Mouse (Mus musculus) liver, adult 2 months (tissue): ENCODE data around the gene Dlg2. TPM values are rescaled to one million over a fixed set of nuclear protein-coding genes. Genes with fewer than 3 reads are reported as not detected.

Experiments
- DNase-seq: peaks from one replicate; pipeline ENCODE4 v3.0.0-alpha.2; 2011; ENCODE audit warnings: low read depth, low spot score; ENCODE audit errors: extremely low read depth
- H3K27ac ChIP-seq: fragments of 200-500 bp; replicated peaks from 2 replicates; pipeline ENCODE4 v1.5.1; 2012; ENCODE audit warnings: low read depth, mild to moderate bottlenecking, control low read depth, inconsistent platforms, low read length; ENCODE audit not compliant: insufficient read depth
- H3K27me3 ChIP-seq: fragments of 200-500 bp; 2 replicates; pipeline ENCODE4 v1.6.1; 2012; ENCODE audit warnings: mild to moderate bottlenecking, moderate library complexity, low read length, inconsistent platforms; ENCODE audit not compliant: control insufficient read depth, insufficient read depth
- H3K36me3 ChIP-seq: fragments of 200-500 bp; 2 replicates; pipeline ENCODE4 v1.6.1; 2012; ENCODE audit warnings: low read length, inconsistent platforms; ENCODE audit not compliant: control insufficient read depth, insufficient read depth
- H3K4me1 ChIP-seq: fragments of 200-500 bp; 2 replicates; pipeline ENCODE4 v1.6.1; 2011; ENCODE audit warnings: low read length; ENCODE audit not compliant: control insufficient read depth, insufficient read depth
- H3K4me3 ChIP-seq: fragments of 200-500 bp; 2 replicates; pipeline ENCODE4 v1.5.1; 2011; ENCODE audit warnings: low read depth, mild to moderate bottlenecking, control low read depth, low read length, moderate library complexity; ENCODE audit not compliant: insufficient read depth
- H3K79me2 ChIP-seq: fragments of 200-500 bp; 2 replicates; pipeline ENCODE4 v1.6.1; 2012; ENCODE audit warnings: inconsistent platforms, mild to moderate bottlenecking, low read length, moderate library complexity; ENCODE audit not compliant: control insufficient read depth, insufficient read depth
- H3K9ac ChIP-seq: fragments of 200-500 bp; 2 replicates; pipeline ENCODE4 v1.6.1; 2012; ENCODE audit warnings: low read depth, mild to moderate bottlenecking, control low read depth, inconsistent platforms, low read length
- CTCF ChIP-seq: fragments of 200-500 bp; IDR thresholded peaks from 2 replicates; pipeline ENCODE4 v1.5.1; 2011; ENCODE audit warnings: low read depth, low read length, control low read depth
- POLR2A ChIP-seq: fragments of 200-500 bp; IDR thresholded peaks from 2 replicates; pipeline ENCODE4 v1.6.1; 2011; ENCODE audit warnings: low read length, control low read depth; ENCODE audit not compliant: insufficient read depth; ENCODE audit errors: extremely low read depth
- WGBS: fragments of 180-500 bp; shearing (Covaris S2); methylation state at CpG from one replicate; pipeline ENCODE4 v1.1.7; 2018; 5-methylcytosine and 5-hydroxymethylcytosine counted together
- polyA plus RNA-seq: library from polyadenylated mRNA; depleted of rRNA; stranded (reverse); fragments of >200 nt; gene quantifications from 2 replicates; pipeline ENCODE4 v1.2.3, GENCODE M21; 2012
- total RNA-seq: library from RNA; depleted of rRNA; stranded (reverse); fragments of >200 nt; gene quantifications from 2 replicates; pipeline ENCODE4 v1.2.3, GENCODE M21; 2014

Dlg2 gene
- total and polyA plus RNA-seq, 2 experiments, result 0.65 TPM; not detected in 1

GRCm38 (mm10) chr7:90482607-90483006, 6.1 kb downstream of the Dlg2 start:
- 60% methylated on average over 2 of the region's 2 CpGs for WGBS
- H3K4me3 ChIP-seq, result no peak overlapping the region
- H3K36me3 ChIP-seq, result no peaks in the 10 kb centered on the region
- H3K9ac ChIP-seq, result no peak overlapping the region
- peak; percentile 36 for DNase-seq
- H3K27ac ChIP-seq, result no peak overlapping the region
- H3K27me3 ChIP-seq, result no peaks in the 10 kb centered on the region
- H3K79me2 ChIP-seq, result no peaks in the 10 kb centered on the region
- H3K4me1 ChIP-seq, result no peaks in the 10 kb centered on the region
- no peak for TF ChIP-seq CTCF
- TF ChIP-seq POLR2A, result no peak

GRCm38 (mm10) chr7:90508124-90508523, 31.7 kb downstream of the Dlg2 start:
- peak; percentile 10 for DNase-seq
- no peak overlapping the region for H3K4me3 ChIP-seq
- WGBS, result 51% methylated on average over 3 of the region's 3 CpGs
- H3K27ac ChIP-seq, result no peak overlapping the region
- no peaks in the 10 kb centered on the region for H3K79me2 ChIP-seq
- H3K4me1 ChIP-seq, result no peaks in the 10 kb centered on the region
- H3K9ac ChIP-seq, result no peak overlapping the region
- no peaks in the 10 kb centered on the region for H3K27me3 ChIP-seq
- TF ChIP-seq POLR2A, result no peak
- no peak for TF ChIP-seq CTCF
- H3K36me3 ChIP-seq, result no peaks in the 10 kb centered on the region

GRCm38 (mm10) chr7:90512293-90512692, 35.8 kb downstream of the Dlg2 start:
- no peaks in the 10 kb centered on the region for H3K4me1 ChIP-seq
- DNase-seq, result peak; percentile 4

GRCm38 (mm10) chr7:90539481-90540402, 63.3 kb downstream of the Dlg2 start:
- H3K36me3 ChIP-seq, result no peaks in the 10 kb centered on the region
- H3K27me3 ChIP-seq, result no peaks in the 10 kb centered on the region
- no peak for DNase-seq
- H3K4me1 ChIP-seq, result no peaks in the 10 kb centered on the region
- H3K27ac ChIP-seq, result no peak overlapping the region
- H3K4me3 ChIP-seq, result no peak overlapping the region
- no peak for TF ChIP-seq CTCF
- TF ChIP-seq POLR2A, result no peak
- no peak overlapping the region for H3K9ac ChIP-seq
- WGBS, result 78% methylated on average over 9 of the region's 9 CpGs
- no peaks in the 10 kb centered on the region for H3K79me2 ChIP-seq

More at GRCm38 (mm10) chr7:90512293-90512692, 35.8 kb downstream of the Dlg2 start:
- Histone ChIP-seq H3K4me3 (no peak overlapping the region), H3K79me2 (no peaks in the 10 kb centered on the region), H3K27me3 (no peaks in the 10 kb centered on the region), H3K36me3 (no peaks in the 10 kb centered on the region), H3K27ac (no peak overlapping the region), H3K9ac (no peak overlapping the region)
- TF ChIP-seq CTCF (no peak), POLR2A (no peak)

GRCm38 (mm10) chr7:90540811-90541323, 64.4 kb downstream of the Dlg2 start:
- H3K36me3 ChIP-seq, result no peaks in the 10 kb centered on the region
- 75% methylated on average over 2 of the region's 2 CpGs for WGBS
- H3K27ac ChIP-seq, result no peak overlapping the region
- TF ChIP-seq CTCF (no peak), POLR2A (no peak)
- H3K4me3 ChIP-seq, result no peak overlapping the region
- H3K27me3 ChIP-seq, result no peaks in the 10 kb centered on the region
- H3K9ac ChIP-seq, result no peak overlapping the region
- no peak for DNase-seq
- no peaks in the 10 kb centered on the region for H3K4me1 ChIP-seq
- no peaks in the 10 kb centered on the region for H3K79me2 ChIP-seq

GRCm38 (mm10) chr7:90553399-90553798, 76.9 kb downstream of the Dlg2 start:
- no peak for DNase-seq
- Histone ChIP-seq H3K27me3 (no peaks in the 10 kb centered on the region), H3K9ac (no peak overlapping the region), H3K4me1 (no peaks in the 10 kb centered on the region), H3K27ac (no peak overlapping the region), H3K36me3 (no peaks in the 10 kb centered on the region), H3K4me3 (no peak overlapping the region), H3K79me2 (no peaks in the 10 kb centered on the region)
- 59% methylated on average over 6 of the region's 6 CpGs for WGBS
- TF ChIP-seq POLR2A (no peak), CTCF (no peak)
